Mouse (Mus musculus): ENCODE results near the gene Ren1. TPM values are rescaled to one million over a fixed set of nuclear protein-coding genes. Genes with fewer than 3 reads are reported as not detected.

Ren1 gene
- polyA plus RNA-seq, 1 experiment from 2014 or later: 1.3 TPM

- TF ChIP-seq CTCF (IDR thresholded peaks at IDR 0.05): no peak
- no peak for TF ChIP-seq EP300 (IDR thresholded peaks at IDR 0.05)
- DNase-seq (ENCODE audit: low spot score): no peak
- no peak for ATAC-seq
- H3K4me1 ChIP-seq (ENCODE audit: insufficient read depth, low read depth, low read length): peaks cover 7% of the 10 kb centered on the region; the same call in 1 of the 2 replicates
- H3K4me2 ChIP-seq (replicated peaks; ENCODE audit: low read depth, low read length): no peak overlapping the region
- peaks cover 3% of the 10 kb centered on the region; the same call in 1 of the 2 replicates for H3K36me3 ChIP-seq (ENCODE audit: insufficient read depth, low read length)
- no peak overlapping the region for H3K4me3 ChIP-seq (ENCODE audit: low read depth, low read length)
- no peak overlapping the region for H3K27ac ChIP-seq (ENCODE audit: low read length)
- no peaks in the 10 kb centered on the region for H3K9me3 ChIP-seq (ENCODE audit: low read length)
- no peaks in the 10 kb centered on the region for H3K27me3 ChIP-seq (replicated peaks; ENCODE audit: insufficient read depth, low read length)
- H3K9ac ChIP-seq (replicated peaks; ENCODE audit: low read depth): no peak overlapping the region
- 83% methylated on average over 5 of the region's 5 CpGs for WGBS
These were observed 46.4 kb downstream of the Ren1 start for GRCm38 (mm10) chr1:133396693-133397092.

- no peaks in the 10 kb centered on the region for H3K9me3 ChIP-seq (ENCODE audit: low read length)
- peaks cover 7% of the 10 kb centered on the region; the same call in 1 of the 2 replicates for H3K4me1 ChIP-seq (ENCODE audit: insufficient read depth, low read depth, low read length)
- ATAC-seq (no peak), DNase-seq (ENCODE audit: low spot score) (no peak)
- H3K9ac ChIP-seq (replicated peaks; ENCODE audit: low read depth): no peak overlapping the region
- no peaks in the 10 kb centered on the region for H3K27me3 ChIP-seq (replicated peaks; ENCODE audit: insufficient read depth, low read length)
- WGBS: 82% methylated on average over 5 of the region's 5 CpGs
- peak overlapping the region; percentile 69 for H3K27ac ChIP-seq (ENCODE audit: low read length)
- H3K4me3 ChIP-seq (ENCODE audit: low read depth, low read length): no peak overlapping the region
- no peak overlapping the region for H3K4me2 ChIP-seq (replicated peaks; ENCODE audit: low read depth, low read length)
- TF ChIP-seq CTCF (IDR thresholded peaks at IDR 0.05) (no peak), EP300 (IDR thresholded peaks at IDR 0.05) (no peak)
- no peaks in the 10 kb centered on the region for H3K36me3 ChIP-seq (ENCODE audit: insufficient read depth, low read length)
These were observed 46.8 kb downstream of the Ren1 start for GRCm38 (mm10) chr1:133397094-133397482.

- Histone ChIP-seq H3K4me1 (ENCODE audit: insufficient read depth, low read depth, low read length) (peaks cover 7% of the 10 kb centered on the region; the same call in 1 of the 2 replicates), H3K4me3 (ENCODE audit: low read depth, low read length) (no peak overlapping the region), H3K36me3 (ENCODE audit: insufficient read depth, low read length) (no peaks in the 10 kb centered on the region), H3K27ac (ENCODE audit: low read length) (peak overlapping the region; percentile 69), H3K9me3 (ENCODE audit: low read length) (no peaks in the 10 kb centered on the region), H3K4me2 (replicated peaks; ENCODE audit: low read depth, low read length) (no peak overlapping the region), H3K9ac (replicated peaks; ENCODE audit: low read depth) (no peak overlapping the region), H3K27me3 (replicated peaks; ENCODE audit: insufficient read depth, low read length) (no peaks in the 10 kb centered on the region)
- ATAC-seq (peak; percentile 63), DNase-seq (ENCODE audit: low spot score) (peak; percentile 74)
- WGBS: 16% methylated on average over 17 of the region's 17 CpGs
- TF ChIP-seq EP300 (IDR thresholded peaks at IDR 0.05) (peak; percentile 61; the same call in 1 of the 2 replicates), CTCF (IDR thresholded peaks at IDR 0.05) (peak; percentile 31; the same call in 1 of the 2 replicates)
These were observed 47.4 kb downstream of the Ren1 start for GRCm38 (mm10) chr1:133397483-133398237.

- Histone ChIP-seq H3K36me3 (ENCODE audit: insufficient read depth, low read length) (no peaks in the 10 kb centered on the region), H3K4me2 (replicated peaks; ENCODE audit: low read depth, low read length) (no peak overlapping the region), H3K27ac (ENCODE audit: low read length) (peak overlapping the region; percentile 76), H3K4me1 (ENCODE audit: insufficient read depth, low read depth, low read length) (peaks cover 7% of the 10 kb centered on the region; the same call in 1 of the 2 replicates), H3K27me3 (replicated peaks; ENCODE audit: insufficient read depth, low read length) (no peaks in the 10 kb centered on the region), H3K9me3 (ENCODE audit: low read length) (no peaks in the 10 kb centered on the region), H3K4me3 (ENCODE audit: low read depth, low read length) (no peak overlapping the region), H3K9ac (replicated peaks; ENCODE audit: low read depth) (no peak overlapping the region)
- DNase-seq (ENCODE audit: low spot score) (peak; percentile 70), ATAC-seq (peak; percentile 94)
- WGBS: 42% methylated on average over 13 of the region's 13 CpGs
- TF ChIP-seq EP300 (IDR thresholded peaks at IDR 0.05) (peak; percentile 98), CTCF (IDR thresholded peaks at IDR 0.05) (peak; percentile 36)
These were observed 49.9 kb downstream of the Ren1 start for GRCm38 (mm10) chr1:133400014-133400725.

GRCm38 (mm10) chr1:133404005-133404404 is 53.7 kb downstream of the Ren1 start:
- Histone ChIP-seq H3K27me3 (replicated peaks; ENCODE audit: insufficient read depth, low read length) (no peaks in the 10 kb centered on the region), H3K27ac (ENCODE audit: low read length) (no peak overlapping the region), H3K36me3 (ENCODE audit: insufficient read depth, low read length) (no peaks in the 10 kb centered on the region), H3K9me3 (ENCODE audit: low read length) (no peaks in the 10 kb centered on the region), H3K4me3 (ENCODE audit: low read depth, low read length) (no peak overlapping the region), H3K4me2 (replicated peaks; ENCODE audit: low read depth, low read length) (no peak overlapping the region), H3K4me1 (ENCODE audit: insufficient read depth, low read depth, low read length) (peaks cover 9% of the 10 kb centered on the region; the same call in 1 of the 2 replicates), H3K9ac (replicated peaks; ENCODE audit: low read depth) (no peak overlapping the region)
- whole genome bisulfite sequencing: 65% methylated on average over 4 of the region's 4 CpGs
- no peak for DNase-seq (ENCODE audit: low spot score)
- ATAC-seq: no peak
- TF ChIP-seq CTCF (IDR thresholded peaks at IDR 0.05): no peak
- TF ChIP-seq EP300 (IDR thresholded peaks at IDR 0.05): no peak

- Histone ChIP-seq H3K27ac (ENCODE audit: low read length) (peak overlapping the region; percentile 78), H3K4me2 (replicated peaks; ENCODE audit: low read depth, low read length) (no peak overlapping the region), H3K4me1 (ENCODE audit: insufficient read depth, low read depth, low read length) (peaks cover 5% of the 10 kb centered on the region; the same call in 1 of the 2 replicates), H3K9me3 (ENCODE audit: low read length) (no peaks in the 10 kb centered on the region), H3K27me3 (replicated peaks; ENCODE audit: insufficient read depth, low read length) (no peaks in the 10 kb centered on the region), H3K36me3 (ENCODE audit: insufficient read depth, low read length) (no peaks in the 10 kb centered on the region), H3K4me3 (ENCODE audit: low read depth, low read length) (no peak overlapping the region), H3K9ac (replicated peaks; ENCODE audit: low read depth) (no peak overlapping the region)
- DNase-seq (ENCODE audit: low spot score): peak; percentile 64
- ATAC-seq: peak; percentile 68
- WGBS: 36% methylated on average over 7 of the region's 7 CpGs
- peak; percentile 74 for TF ChIP-seq EP300 (IDR thresholded peaks at IDR 0.05)
- TF ChIP-seq CTCF (IDR thresholded peaks at IDR 0.05): no peak
These were observed 56.3 kb downstream of the Ren1 start for GRCm38 (mm10) chr1:133406614-133407013.
